Mouse (Mus musculus) hindbrain, embryonic 14.5 days (tissue): ENCODE results near the gene Fut1. TPM values are rescaled to one million over a fixed set of nuclear protein-coding genes. Genes with fewer than 3 reads are reported as not detected.

Source experiments
- ATAC-seq: fragments of 200-750 bp; cut with Nextera tagmentation; 2 replicates; pipeline ENCODE4 v1.8.0; 2017; ENCODE audit warnings: moderate number of reproducible peaks, mild to moderate bottlenecking, moderate TSS enrichment, moderate library complexity; ENCODE audit not compliant: low FRiP score
- DNase-seq: peaks from one replicate; pipeline ENCODE4 v3.0.0-alpha.2; 2015; ENCODE audit warnings: low spot score
- H3K27ac ChIP-seq: fragments of 300-500 bp; sonication (generic); 2 replicates; pipeline ENCODE4 v1.5.1; 2014; ENCODE audit warnings: mild to moderate bottlenecking, moderate library complexity
- H3K27me3 ChIP-seq: fragments of 300-500 bp; sonication (generic); 2 replicates; pipeline ENCODE4 v1.6.1; 2014; ENCODE audit warnings: mild to moderate bottlenecking, low read length, mixed read lengths; ENCODE audit not compliant: control insufficient read depth, insufficient read depth
- H3K36me3 ChIP-seq: fragments of 300-500 bp; sonication (generic); replicated peaks from 2 replicates; pipeline ENCODE4 v1.6.1; 2014; ENCODE audit not compliant: control insufficient read depth, insufficient read depth
- H3K4me1 ChIP-seq: fragments of 300-500 bp; sonication (generic); replicated peaks from 2 replicates; pipeline ENCODE4 v1.6.1; 2014; ENCODE audit warnings: antibody characterized with exemption, low read length, mixed read lengths; ENCODE audit not compliant: control insufficient read depth, insufficient read depth
- H3K4me2 ChIP-seq: fragments of 300-500 bp; sonication (generic); replicated peaks from 2 replicates; pipeline ENCODE4 v1.6.1; 2014; ENCODE audit warnings: mild to moderate bottlenecking, moderate library complexity
- H3K4me3 ChIP-seq: fragments of 300-500 bp; sonication (generic); replicated peaks from 2 replicates; pipeline ENCODE4 v1.5.1; 2014; ENCODE audit warnings: mild to moderate bottlenecking, low read length
- H3K9ac ChIP-seq: fragments of 300-500 bp; sonication (generic); 2 replicates; pipeline ENCODE4 v1.6.1; 2014
- H3K9me3 ChIP-seq: fragments of 300-500 bp; sonication (generic); 2 replicates; pipeline ENCODE4 v1.6.1; 2016; ENCODE audit warnings: low read length; ENCODE audit not compliant: control insufficient read depth
- WGBS: fragments of 180-500 bp; shearing (Covaris S2); extraction: QIAGEN DNeasy Blood & Tissue Kit; methylation state at CpG from one replicate; pipeline ENCODE4 v1.1.7; 2014; 5-methylcytosine and 5-hydroxymethylcytosine counted together
- polyA plus RNA-seq: library from polyadenylated mRNA; unstranded; fragments of >200 nt; fragmentation: Nextera tagmentation; extraction: Ambion mirVana; gene quantifications from 2 replicates; pipeline ENCODE4 v1.2.1, GENCODE M21; 2014

Fut1 gene
- polyA plus RNA-seq, 1 experiment from 2014 or later: not detected

- ATAC-seq (no peak), DNase-seq (no peak)
- WGBS: 90% methylated on average over 6 of the region's 6 CpGs
These were observed 19.6 kb upstream of the Fut1 start for GRCm38 (mm10) chr7:45597527-45597926.

GRCm38 (mm10) chr7:45598960-45599879 is 17.9 kb upstream of the Fut1 start:
- H3K27me3 ChIP-seq: no peaks in the 10 kb centered on the region
- no peak for ATAC-seq
- no peaks in the 10 kb centered on the region for H3K9me3 ChIP-seq
- no peak overlapping the region for H3K4me3 ChIP-seq
- no peak overlapping the region for H3K9ac ChIP-seq
- no peak overlapping the region for H3K4me2 ChIP-seq
- no peaks in the 10 kb centered on the region for H3K4me1 ChIP-seq
- no peak overlapping the region for H3K27ac ChIP-seq
- no peaks in the 10 kb centered on the region for H3K36me3 ChIP-seq
- 51% methylated on average over 18 of the region's 18 CpGs for WGBS
- no peak for DNase-seq

More at GRCm38 (mm10) chr7:45597527-45597926, 19.6 kb upstream of the Fut1 start:
- Histone ChIP-seq H3K27ac (no peak overlapping the region), H3K36me3 (no peaks in the 10 kb centered on the region), H3K4me2 (no peak overlapping the region), H3K9ac (no peak overlapping the region), H3K27me3 (no peaks in the 10 kb centered on the region), H3K4me3 (no peak overlapping the region), H3K9me3 (no peaks in the 10 kb centered on the region), H3K4me1 (no peaks in the 10 kb centered on the region)

- 86% methylated on average over 9 of the region's 9 CpGs for WGBS
- Histone ChIP-seq H3K4me3 (no peak overlapping the region), H3K36me3 (no peaks in the 10 kb centered on the region), H3K4me2 (no peak overlapping the region), H3K27me3 (no peaks in the 10 kb centered on the region), H3K4me1 (no peaks in the 10 kb centered on the region), H3K27ac (no peak overlapping the region), H3K9me3 (no peaks in the 10 kb centered on the region), H3K9ac (no peak overlapping the region)
- ATAC-seq (no peak), DNase-seq (no peak)
These were observed 11.3 kb upstream of the Fut1 start for GRCm38 (mm10) chr7:45605704-45606289.

GRCm38 (mm10) chr7:45609511-45609910 is 7.6 kb upstream of the Fut1 start:
- Histone ChIP-seq H3K27me3 (no peaks in the 10 kb centered on the region), H3K4me1 (no peaks in the 10 kb centered on the region), H3K9me3 (no peaks in the 10 kb centered on the region), H3K4me3 (no peak overlapping the region), H3K4me2 (no peak overlapping the region), H3K27ac (no peak overlapping the region), H3K9ac (no peak overlapping the region), H3K36me3 (no peaks in the 10 kb centered on the region)
- WGBS: 71% methylated on average over 1 of the region's 1 CpGs
- no peak for DNase-seq
- ATAC-seq: no peak

- ATAC-seq: no peak
- H3K27ac ChIP-seq: no peak overlapping the region
- H3K27me3 ChIP-seq: peaks cover 40% of the 10 kb centered on the region
- no peak overlapping the region for H3K4me3 ChIP-seq
- H3K4me1 ChIP-seq: no peaks in the 10 kb centered on the region
- no peaks in the 10 kb centered on the region for H3K9me3 ChIP-seq
- no peak for DNase-seq
- H3K9ac ChIP-seq: no peak overlapping the region
- H3K4me2 ChIP-seq: no peak overlapping the region
- no peaks in the 10 kb centered on the region for H3K36me3 ChIP-seq
- WGBS: 31% methylated on average over 6 of the region's 6 CpGs
These were observed 812 bp upstream of the Fut1 start for GRCm38 (mm10) chr7:45616277-45616676.

- no peak overlapping the region for H3K4me3 ChIP-seq
- H3K36me3 ChIP-seq: no peaks in the 10 kb centered on the region
- DNase-seq (no peak), ATAC-seq (no peak)
- no peaks in the 10 kb centered on the region for H3K4me1 ChIP-seq
- no peak overlapping the region for H3K9ac ChIP-seq
- 87% methylated on average over 5 of the region's 5 CpGs for WGBS
- H3K27ac ChIP-seq: no peak overlapping the region
- no peak overlapping the region for H3K4me2 ChIP-seq
- H3K27me3 ChIP-seq: peaks cover 40% of the 10 kb centered on the region
- H3K9me3 ChIP-seq: no peaks in the 10 kb centered on the region
These were observed 1.2 kb downstream of the Fut1 start for GRCm38 (mm10) chr7:45618316-45618715.

GRCm38 (mm10) chr7:45619592-45619991 is 2.5 kb downstream of the Fut1 start:
- no peak overlapping the region for H3K27ac ChIP-seq
- WGBS: 91% methylated on average over 5 of the region's 5 CpGs

GRCm38 (mm10) chr7:45621443-45621842 is 4.4 kb downstream of the Fut1 start, which contains the start of gene Izumo1:
Gene Izumo1, plus strand, starts transcription at chr7:45621811.
- Histone ChIP-seq H3K4me3 (no peak within 1 kb of the TSS), H3K4me2 (no peak within 1 kb of the TSS), H3K9me3 (no peaks in the 10 kb centered on the region), H3K36me3 (no peaks in the 10 kb centered on the region), H3K4me1 (no peaks in the 10 kb centered on the region), H3K9ac (no peak within 1 kb of the TSS), H3K27me3 (peaks cover 28% of the 10 kb centered on the region), H3K27ac (no peak within 1 kb of the TSS)
- WGBS: 37% methylated on average over 9 of the region's 9 CpGs
- DNase-seq (no peak), ATAC-seq (no peak)

More at GRCm38 (mm10) chr7:45619592-45619991, 2.5 kb downstream of the Fut1 start:
- DNase-seq (no peak), ATAC-seq (no peak)
- H3K9me3 ChIP-seq: no peaks in the 10 kb centered on the region
- H3K27me3 ChIP-seq: peaks cover 40% of the 10 kb centered on the region
- no peaks in the 10 kb centered on the region for H3K36me3 ChIP-seq
- no peaks in the 10 kb centered on the region for H3K4me1 ChIP-seq
- H3K9ac ChIP-seq: no peak overlapping the region
- no peak overlapping the region for H3K4me3 ChIP-seq
- no peak overlapping the region for H3K4me2 ChIP-seq

- Histone ChIP-seq H3K27me3 (peaks cover 7% of the 10 kb centered on the region), H3K36me3 (no peaks in the 10 kb centered on the region), H3K9ac (no peak overlapping the region), H3K27ac (no peak overlapping the region), H3K4me2 (no peak overlapping the region), H3K9me3 (no peaks in the 10 kb centered on the region), H3K4me3 (no peak overlapping the region), H3K4me1 (peaks cover 7% of the 10 kb centered on the region; the same call in 1 of the 2 replicates)
- no peak for ATAC-seq
- DNase-seq: no peak
- WGBS: 96% methylated on average over 11 of the region's 11 CpGs
These were observed 6.4 kb downstream of the Fut1 start for GRCm38 (mm10) chr7:45623507-45623906.
